Mouse (Mus musculus) right cerebral cortex, postnatal 25 days (tissue): ENCODE results near the gene Uba1y.
"Not testable (repeated sequence)": the region's sequence is repeated elsewhere in the genome, so short reads cannot be mapped to it uniquely, and the experiment has no call there.

Experiments used
- DNase-seq: peaks from one replicate; pipeline ENCODE4 v3.0.0; 2022

The Uba1y gene

DNA sequence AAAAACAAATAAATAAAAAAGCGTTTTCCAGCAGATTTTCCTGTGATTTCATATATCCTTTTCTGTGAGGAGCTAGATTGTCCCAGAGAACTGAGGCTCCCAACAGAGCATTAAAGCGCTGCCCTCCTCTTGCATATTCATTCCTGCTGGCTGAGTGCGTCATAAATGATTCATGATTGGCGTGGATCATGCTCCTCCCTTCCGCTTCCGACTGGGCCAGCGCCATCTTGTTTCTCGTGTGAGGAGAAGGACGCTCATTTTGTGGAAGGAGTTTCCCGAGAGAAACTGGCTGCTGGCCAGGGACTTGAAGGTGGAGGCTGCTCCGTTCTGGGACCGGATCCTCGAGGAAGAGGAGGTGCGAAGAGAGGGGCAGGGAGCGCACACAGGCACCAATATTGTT, at the start of gene Uba1y:
TSS of gene Uba1y (plus strand) at position 254 of the 400 bp plus-strand sequence.
- no peak for DNase-seq

DNA sequence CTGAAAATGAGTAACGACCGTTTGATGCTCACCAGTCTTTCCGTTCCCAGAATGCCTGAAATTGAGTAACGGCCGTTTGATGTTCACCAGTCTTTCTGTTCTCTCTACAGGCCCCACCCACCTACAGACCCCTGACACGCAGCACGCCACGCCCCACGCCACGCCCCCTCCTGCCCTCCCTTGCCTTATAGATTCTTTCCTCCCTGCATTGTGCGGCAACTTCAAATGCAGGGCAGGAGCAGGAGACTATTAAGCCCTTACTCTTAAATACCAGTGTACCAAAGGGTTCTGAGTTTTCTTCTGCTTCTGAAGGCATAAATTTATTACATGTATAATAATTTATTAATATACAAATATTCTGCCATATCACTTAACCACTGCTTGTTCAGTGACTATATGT, 21.1 kb upstream of the Uba1y start, which contains the start of gene Zfy1:
TSS of gene Zfy1 (minus strand) at position 101 of the 400 bp plus-strand sequence.
- DNase-seq = not testable (repeated sequence)

DNA sequence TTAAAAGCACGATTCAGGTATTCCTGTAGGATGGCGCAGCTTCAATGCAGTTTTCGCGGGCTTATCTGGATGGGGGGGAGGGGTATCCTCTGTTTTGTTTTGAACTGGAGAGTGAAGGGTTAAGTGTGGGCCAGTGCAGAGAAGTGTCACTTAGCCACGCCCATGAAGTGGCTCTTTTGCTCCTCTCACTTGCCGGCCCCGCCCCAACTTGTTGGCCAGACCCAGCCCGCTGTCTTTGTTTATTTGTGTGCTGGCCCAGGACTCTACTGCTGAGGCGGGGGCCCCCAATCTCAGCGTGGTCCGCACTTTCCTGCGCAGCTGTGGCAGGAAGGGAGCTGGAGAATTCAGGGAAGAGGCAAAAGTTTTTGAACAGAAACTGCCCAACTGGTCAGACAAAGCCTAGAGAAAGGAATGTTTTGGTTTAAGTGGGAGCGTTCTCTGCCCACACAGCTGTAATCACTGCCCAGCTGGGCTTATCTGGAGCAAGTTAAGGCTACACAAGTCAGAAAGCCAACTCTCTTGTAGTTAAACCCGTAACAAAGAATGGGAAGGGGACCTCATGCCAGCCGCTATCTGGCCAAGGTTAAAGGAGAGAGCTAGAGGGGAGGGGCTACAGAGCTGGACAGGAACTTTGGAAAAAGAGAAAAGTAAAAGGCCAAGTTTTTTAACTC, 9.3 kb upstream of the Uba1y start:
- no peak for DNase-seq

- DNase-seq = no peak
Measured at GRCm38 (mm10) chrY:872404-872803, 54.0 kb downstream of the Uba1y start.

DNA sequence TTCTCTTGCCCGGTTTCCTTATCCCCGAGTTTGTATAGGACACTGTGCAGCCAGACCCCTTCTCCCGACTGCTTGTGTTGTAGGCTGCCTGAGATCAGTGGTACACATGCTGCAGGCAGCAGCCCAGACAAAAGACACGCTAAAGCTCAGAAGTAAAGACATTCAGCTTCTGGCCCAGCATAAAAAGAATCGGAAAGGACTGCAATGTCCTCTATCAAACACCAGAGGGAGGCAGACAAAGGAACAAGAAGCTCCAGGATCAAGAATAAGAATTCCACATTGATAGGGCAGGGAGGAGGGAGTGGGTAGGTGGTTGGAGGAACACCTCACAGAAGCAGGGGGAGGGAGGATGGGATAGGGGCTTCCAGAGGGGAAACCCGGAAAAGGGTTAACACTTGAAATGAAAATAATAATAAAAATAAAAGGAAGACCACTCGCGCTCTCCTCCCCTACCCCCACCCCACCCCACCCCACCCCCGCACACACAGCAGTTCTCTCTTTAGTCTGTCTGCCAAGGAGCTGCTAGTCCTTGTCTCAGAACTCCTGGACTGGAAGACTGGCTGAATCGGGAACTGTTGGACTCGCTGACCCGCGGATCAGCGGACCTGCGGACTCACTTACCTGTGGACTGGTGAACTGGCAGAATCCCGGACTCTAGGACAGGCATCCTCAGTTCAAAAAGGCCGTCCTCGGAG, 54.6 kb downstream of the Uba1y start:
- DNase-seq = no peak
